Mouse (Mus musculus) thymus, postnatal 25 days (tissue): ENCODE results near the gene Shank2.

Experiments
- DNase-seq: peaks from one replicate; pipeline ENCODE4 v3.0.0; 2022

Gene Shank2

DNA sequence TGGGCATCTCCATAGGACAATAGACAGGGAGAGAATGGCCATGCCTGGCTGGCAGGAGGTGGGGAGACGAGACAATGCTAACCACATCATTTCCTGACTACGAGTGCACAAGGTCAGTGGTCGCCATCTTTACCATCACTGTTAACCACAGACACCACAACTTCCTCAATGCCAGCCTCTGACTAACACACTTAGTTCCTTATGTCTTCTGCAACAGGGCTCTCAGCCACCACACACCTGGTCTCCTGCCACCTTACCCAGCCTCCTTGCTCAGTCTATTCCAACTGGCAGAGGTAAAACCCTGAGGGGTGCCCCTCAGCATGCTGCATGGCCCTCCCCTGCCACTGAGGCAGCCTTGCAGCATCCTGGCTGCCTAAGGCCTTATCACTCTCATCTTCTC is 445.4 kb downstream of the Shank2 start:
- DNase-seq: peak; percentile 49

DNA sequence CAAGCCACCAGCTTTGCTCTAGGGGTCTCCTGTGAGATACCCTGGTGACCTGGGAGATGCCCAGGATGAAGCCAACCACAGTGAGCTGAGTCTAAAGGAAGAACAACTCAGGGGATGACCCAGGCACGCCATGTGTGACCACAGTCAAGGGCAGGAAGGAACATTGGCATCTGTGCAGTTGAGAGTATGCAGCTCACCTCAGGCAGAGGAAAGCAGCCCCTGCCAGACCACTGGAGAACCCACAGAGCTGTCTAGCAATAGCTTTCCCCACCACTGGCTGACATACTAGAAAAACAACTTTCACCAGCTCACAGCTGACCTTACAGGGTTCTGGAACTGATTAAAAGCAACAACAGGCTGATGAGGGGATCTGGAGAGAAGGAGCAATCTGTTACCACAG is 446.5 kb downstream of the Shank2 start:
- no peak for DNase-seq

DNA sequence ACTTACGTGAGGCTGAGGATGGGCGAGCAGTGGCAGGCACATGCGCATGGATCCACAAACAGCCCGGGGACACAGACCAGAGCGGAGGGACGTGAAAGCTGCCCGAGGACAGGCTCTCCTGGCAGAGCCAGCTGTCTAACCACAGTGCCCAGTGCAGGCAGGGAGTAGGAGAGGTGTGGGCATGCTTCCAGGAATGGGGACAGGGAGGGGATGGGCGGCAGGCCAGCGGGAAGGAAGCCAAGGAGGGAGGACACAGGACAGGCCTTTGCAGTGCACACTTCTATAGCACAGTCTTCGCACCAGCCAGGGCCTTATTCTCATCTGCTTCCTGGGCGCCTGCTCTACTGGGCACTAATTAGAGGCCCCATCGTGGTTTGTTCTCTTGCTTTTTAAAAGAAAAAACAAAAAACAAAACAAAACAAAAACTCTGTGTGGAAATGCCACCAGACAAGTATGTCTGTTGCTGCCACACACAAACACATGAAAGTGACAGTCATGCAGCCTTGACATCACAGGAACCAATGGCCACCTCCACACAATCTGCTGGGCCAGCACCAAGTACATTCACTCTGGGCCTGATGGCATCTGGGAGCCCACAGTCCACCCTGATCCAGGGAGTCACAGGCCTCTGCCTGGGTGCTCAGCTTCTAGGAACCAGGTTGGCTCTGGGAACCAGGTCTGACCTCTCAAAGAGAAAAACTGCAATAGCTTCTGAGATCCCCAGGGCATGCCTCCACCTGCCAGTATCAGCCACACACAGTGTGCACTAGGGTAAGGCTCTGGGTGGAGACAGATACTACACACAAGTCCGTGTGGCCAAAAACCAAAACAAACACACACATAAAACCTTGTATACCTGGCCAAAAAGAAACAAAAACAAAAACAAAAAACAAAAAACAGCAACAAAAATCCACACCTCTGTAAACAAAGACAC is 448.2 kb downstream of the Shank2 start:
- no peak for DNase-seq

DNA sequence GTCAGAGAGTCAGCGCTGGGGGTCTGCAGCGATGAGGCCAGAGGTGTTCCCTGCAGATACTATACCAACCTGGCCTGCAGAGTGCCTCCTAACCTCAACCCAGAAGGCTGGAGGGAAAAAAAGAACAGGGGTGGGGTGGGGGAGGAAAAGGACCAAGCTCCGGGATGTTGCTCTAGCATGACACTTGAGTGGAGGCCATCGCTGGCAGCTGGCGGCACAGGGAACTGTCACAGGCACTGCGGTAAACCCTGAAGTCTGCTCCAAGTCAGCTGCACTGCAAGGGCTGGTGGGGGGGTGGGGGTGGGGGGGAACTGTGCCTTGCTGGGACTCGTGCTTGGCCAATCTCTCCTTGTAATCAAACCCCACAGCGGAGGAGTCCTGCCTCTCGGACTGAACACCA is 448.9 kb downstream of the Shank2 start:
- no peak for DNase-seq

DNA sequence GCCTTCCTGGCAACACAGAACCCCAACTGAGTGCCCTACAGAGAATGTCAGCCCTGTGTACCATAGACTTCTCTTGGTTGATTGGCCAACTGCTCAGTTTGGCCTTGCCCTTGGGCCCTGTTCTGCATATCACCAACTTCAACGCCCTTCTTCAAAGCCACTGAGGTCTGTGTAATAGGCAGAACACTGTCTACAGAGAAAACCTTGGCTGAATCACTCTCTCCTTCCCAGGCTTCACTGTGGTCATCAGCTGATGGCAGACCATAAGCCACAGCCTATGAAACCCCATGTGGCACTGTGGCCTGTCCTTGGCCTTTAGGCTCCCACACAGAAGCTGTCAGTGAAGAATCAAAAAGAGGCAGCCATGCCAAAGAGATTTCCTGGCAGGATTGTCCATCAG is 457.2 kb downstream of the Shank2 start:
- DNase-seq: no peak

DNA sequence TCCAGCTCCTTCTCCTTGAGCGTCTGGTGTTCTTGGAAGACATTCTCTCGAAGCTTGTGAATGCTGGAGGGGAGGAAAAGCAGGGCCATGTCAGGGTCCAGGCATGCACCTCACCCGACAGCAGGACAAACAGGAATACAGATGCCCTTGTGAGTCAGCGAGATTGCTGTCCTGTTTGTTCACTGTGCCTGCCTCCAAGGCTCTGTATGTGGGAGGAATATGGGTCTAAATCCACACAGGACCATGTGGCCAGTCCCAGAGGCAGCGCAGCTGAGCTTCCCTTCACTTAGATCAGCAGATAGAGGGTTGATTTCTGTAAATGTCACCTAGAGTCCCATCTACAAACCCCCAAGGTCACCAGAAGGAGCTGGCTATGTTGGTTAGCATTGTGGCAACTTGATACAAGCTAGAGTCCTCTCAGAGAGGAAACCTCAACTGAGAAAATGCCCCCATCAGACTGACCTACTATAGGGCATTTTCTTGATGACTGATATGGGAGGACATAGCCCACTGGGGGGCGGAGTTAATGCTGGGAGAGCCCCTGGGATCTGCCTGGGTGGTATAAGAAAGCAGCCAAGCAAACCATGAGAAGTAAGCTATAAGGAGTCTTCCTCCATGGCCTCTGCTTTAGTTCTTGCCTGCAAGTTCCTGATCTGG is 459.6 kb downstream of the Shank2 start:
- no peak for DNase-seq

DNA sequence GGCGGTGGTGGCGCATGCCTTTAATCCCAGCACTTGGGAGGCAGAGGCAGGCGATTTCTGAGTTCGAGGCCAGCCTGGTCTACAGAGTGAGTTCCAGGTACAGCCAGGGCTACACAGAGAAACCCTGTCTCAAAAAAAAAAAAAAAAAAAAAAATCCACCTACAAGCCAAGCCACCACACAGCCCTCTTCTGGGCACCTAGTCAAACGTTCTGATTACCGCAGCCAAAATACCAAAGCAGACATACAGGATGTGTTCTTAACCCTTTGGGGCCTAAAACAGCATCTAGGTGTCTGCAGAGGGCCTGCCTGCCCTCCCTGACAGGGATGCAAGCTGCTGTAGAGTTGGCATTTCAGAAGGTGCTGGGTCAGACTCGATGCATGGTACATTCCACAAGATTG is 460.8 kb downstream of the Shank2 start:
- DNase-seq: no peak

DNA sequence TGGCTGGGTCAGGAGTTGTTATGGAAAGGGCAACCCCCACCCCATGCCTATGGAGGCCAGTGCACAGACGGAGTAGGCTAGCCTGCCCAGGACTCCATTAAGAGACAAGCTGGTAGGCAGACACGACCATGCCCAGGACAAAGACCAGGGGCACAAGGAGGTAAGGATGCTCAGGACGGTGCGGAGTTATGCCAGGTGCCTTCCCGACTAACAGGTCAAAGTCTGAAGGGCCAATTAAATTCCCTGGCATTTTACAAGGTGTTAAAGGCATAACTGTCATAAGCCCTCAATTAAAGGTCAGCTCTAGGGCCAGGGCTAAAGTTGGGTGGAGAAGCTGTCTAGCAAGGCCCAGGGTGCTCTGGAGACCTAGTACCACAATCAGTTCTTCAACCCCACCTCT is 467.0 kb downstream of the Shank2 start:
- DNase-seq: no peak

DNA sequence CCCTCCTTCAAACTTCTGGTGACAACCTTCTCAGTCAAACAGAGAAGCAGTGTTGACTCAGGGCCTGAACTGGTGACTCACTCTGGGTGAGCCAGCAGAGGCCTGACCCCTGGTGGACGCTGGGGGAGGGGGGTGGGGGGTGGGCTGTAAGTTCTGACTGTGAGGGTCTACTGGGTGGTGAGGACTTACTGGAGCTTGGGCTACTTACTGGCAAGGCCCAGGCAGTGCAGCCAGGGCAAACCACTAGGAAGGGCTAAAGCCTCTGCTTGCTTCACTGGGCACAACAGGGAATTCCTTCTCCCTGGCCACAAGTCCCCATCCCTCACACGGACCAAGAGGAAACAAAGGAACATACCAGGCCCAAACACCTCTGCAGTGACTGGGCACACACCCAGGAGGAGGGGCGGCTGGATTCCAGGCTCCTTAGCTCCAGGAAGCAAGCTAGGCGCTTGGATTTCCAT is 467.5 kb downstream of the Shank2 start:
- no peak for DNase-seq

DNA sequence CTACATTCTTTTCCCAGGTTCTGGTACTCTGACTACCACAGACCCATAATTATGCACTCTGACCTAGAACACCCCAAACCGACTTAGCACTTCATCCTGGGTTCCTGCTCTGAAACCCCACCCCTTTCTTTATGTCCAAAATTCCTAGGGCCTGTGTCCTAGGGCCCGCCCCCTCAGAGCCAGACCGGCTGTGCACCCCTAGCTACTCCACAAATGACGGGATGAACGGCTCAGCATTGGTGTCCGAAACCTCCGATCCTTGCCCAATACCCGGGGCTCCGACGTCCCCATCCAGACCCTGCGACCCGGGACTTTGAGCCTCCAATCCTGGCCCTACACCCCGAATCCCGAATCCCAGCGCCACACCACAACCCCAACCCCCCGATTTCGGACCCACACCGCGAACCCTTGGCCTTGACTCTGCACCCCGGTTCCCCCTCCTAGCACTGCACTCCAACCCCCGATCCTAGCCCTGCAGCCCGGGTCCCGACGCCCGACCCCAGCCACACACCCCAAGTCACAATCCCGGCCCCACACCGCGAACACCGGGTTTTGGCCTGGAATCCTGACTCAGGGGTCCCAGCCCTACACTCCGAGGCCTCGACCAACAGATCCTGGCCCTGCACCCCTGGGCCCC is 468.3 kb downstream of the Shank2 start:
- DNase-seq: no peak

DNA sequence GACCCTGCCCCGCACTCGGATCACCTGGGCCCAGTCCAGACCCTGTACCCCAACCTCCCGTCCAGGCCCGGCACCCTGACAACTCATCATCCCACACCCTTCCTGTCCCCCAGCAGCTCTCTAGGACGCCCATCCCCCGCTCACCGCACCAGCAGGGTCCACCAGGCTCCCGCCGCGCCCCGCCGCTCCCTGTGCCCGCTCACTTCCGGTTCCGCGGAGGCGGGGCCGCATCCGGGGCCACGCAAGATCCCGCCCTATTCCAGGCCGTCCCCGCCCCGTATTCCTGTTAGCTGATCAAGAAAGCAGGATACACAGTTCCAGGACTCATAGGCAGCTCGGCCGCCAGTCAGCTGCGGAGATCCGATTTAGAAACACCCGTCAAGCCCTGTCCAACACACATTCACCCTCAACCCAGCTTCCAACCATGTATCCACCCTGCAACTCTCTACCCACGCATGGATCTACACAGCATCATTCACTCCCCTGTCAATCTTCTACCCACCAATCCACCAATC is 468.9 kb downstream of the Shank2 start, which contains the start of gene Cttn:
Cttn (minus strand) TSS at position 465 of the 515 bp plus-strand sequence.
- peak; percentile 24 for DNase-seq

DNA sequence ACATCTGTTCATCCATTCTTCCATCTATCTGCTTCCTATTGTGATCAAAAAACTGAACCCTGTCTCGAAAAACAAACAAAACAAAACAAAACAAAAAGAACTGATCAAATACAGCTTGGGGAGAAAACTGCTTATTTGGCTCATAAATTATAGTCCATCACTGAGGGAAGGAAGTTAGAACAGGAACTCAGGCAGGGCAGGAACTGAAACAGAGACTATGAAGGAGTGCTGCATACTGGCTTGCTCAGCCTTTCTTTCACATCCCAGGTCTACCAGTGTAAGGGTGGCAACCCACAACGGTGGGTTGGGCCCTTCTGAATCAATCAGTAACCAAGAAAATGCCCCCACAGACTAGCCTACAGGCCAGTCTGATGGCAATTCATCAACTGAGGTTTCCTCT is 469.4 kb downstream of the Shank2 start:
- no peak for DNase-seq

DNA sequence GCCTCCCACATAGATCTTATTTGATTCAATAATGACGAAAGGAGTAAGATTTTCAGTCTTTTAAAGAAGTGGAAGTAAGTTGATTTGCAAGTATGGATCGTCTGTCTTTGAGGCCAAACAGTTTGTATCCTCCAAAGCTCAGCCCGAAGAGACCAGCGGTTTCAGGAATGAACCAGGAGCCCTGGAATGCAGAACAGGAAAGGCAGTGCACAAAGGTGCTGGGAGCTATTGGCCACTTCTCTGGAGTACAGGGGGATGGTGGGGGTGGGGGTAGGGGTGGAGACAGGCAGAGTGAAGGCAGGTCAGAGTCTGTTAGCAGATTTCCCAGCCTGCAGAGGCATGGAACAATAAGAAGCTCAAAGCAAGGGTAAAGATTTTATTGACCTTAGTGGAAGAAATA is 471.8 kb downstream of the Shank2 start:
- no peak for DNase-seq
